Mouse (Mus musculus) G1E (cell line): Measurements from ENCODE around the gene Tmpo.

Experiments used
- CTCF ChIP-seq: IDR thresholded peaks from 2 replicates; pipeline ENCODE4 v1.5.1; 2012; ENCODE audit warnings: low read depth, low read length, inconsistent platforms, mixed read lengths
- GATA1 ChIP-seq: IDR thresholded peaks from 2 replicates; pipeline ENCODE4 v1.6.1; 2012; ENCODE audit warnings: borderline replicate concordance, low read length, inconsistent platforms, mixed read lengths
- GATA2 ChIP-seq: IDR thresholded peaks from 2 replicates; pipeline ENCODE4 v1.6.1; 2012; ENCODE audit warnings: low read depth, low read length, inconsistent platforms, borderline replicate concordance
- POLR2AphosphoS5 ChIP-seq: IDR thresholded peaks from 2 replicates; pipeline ENCODE4 v1.6.1; 2012; ENCODE audit warnings: low read depth, low read length, inconsistent platforms; ENCODE audit not compliant: insufficient replicate concordance
- TAL1 ChIP-seq: conservative IDR thresholded peaks from 2 replicates; pipeline ENCODE4 v1.6.1; 2012; ENCODE audit warnings: low read depth, low read length, inconsistent platforms, mixed read lengths

- TF ChIP-seq CTCF: no peak
- no peak for TF ChIP-seq GATA1
- TF ChIP-seq TAL1: no peak
- TF ChIP-seq POLR2AphosphoS5: 0 out of 2 replicates have a peak, but pooled peaks have one; percentile 46
- TF ChIP-seq GATA2: no peak
Measured at GRCm38 (mm10) chr10:91143313-91144230, 37.5 kb downstream of the Tmpo start.
